Mouse (Mus musculus) midbrain, embryonic 12.5 days (tissue): Measurements from ENCODE around the gene Abca7. TPM values are rescaled to one million over a fixed set of nuclear protein-coding genes. Genes with fewer than 3 reads are reported as not detected.

ENCODE experiments used
- ATAC-seq: fragments of 200-750 bp; cut with Nextera tagmentation; 2 replicates; pipeline ENCODE4 v1.8.0; 2017; ENCODE audit warnings: low read depth, moderate TSS enrichment, moderate library complexity; ENCODE audit not compliant: low FRiP score
- H3K27ac ChIP-seq: fragments of 300-500 bp; sonication (generic); replicated peaks from 2 replicates; pipeline ENCODE4 v1.5.1; 2016; ENCODE audit warnings: mild to moderate bottlenecking
- H3K27me3 ChIP-seq: fragments of 300-500 bp; sonication (generic); 2 replicates; pipeline ENCODE4 v1.6.1; 2016; ENCODE audit warnings: mild to moderate bottlenecking
- H3K36me3 ChIP-seq: fragments of 300-500 bp; sonication (generic); 2 replicates; pipeline ENCODE4 v1.6.1; 2016
- H3K4me1 ChIP-seq: fragments of 300-500 bp; sonication (generic); 2 replicates; pipeline ENCODE4 v1.6.1; 2016
- H3K4me2 ChIP-seq: fragments of 300-500 bp; sonication (generic); replicated peaks from 2 replicates; pipeline ENCODE4 v1.6.1; 2016; ENCODE audit warnings: mild to moderate bottlenecking, moderate library complexity
- H3K4me3 ChIP-seq: fragments of 300-500 bp; sonication (generic); 2 replicates; pipeline ENCODE4 v1.5.1; 2016; ENCODE audit warnings: mild to moderate bottlenecking
- H3K9ac ChIP-seq: fragments of 300-500 bp; sonication (generic); replicated peaks from 2 replicates; pipeline ENCODE4 v1.6.1; 2016; ENCODE audit warnings: mild to moderate bottlenecking, moderate library complexity
- H3K9me3 ChIP-seq: fragments of 300-500 bp; sonication (generic); 2 replicates; pipeline ENCODE4 v1.6.1; 2016; ENCODE audit warnings: mild to moderate bottlenecking
- WGBS: fragments of 180-500 bp; shearing (Covaris S2); methylation state at CpG from one replicate; pipeline ENCODE4 v1.1.7; 2016; 5-methylcytosine and 5-hydroxymethylcytosine counted together
- polyA plus RNA-seq: library from polyadenylated mRNA; unstranded; fragments of >200 nt; fragmentation: Nextera tagmentation; extraction: Ambion mirVana; gene quantifications from 2 replicates; pipeline ENCODE4 v1.2.1, GENCODE M21; 2016

Abca7 gene
- polyA plus RNA-seq, 1 experiment from 2014 or later: 7.6 TPM

DNA sequence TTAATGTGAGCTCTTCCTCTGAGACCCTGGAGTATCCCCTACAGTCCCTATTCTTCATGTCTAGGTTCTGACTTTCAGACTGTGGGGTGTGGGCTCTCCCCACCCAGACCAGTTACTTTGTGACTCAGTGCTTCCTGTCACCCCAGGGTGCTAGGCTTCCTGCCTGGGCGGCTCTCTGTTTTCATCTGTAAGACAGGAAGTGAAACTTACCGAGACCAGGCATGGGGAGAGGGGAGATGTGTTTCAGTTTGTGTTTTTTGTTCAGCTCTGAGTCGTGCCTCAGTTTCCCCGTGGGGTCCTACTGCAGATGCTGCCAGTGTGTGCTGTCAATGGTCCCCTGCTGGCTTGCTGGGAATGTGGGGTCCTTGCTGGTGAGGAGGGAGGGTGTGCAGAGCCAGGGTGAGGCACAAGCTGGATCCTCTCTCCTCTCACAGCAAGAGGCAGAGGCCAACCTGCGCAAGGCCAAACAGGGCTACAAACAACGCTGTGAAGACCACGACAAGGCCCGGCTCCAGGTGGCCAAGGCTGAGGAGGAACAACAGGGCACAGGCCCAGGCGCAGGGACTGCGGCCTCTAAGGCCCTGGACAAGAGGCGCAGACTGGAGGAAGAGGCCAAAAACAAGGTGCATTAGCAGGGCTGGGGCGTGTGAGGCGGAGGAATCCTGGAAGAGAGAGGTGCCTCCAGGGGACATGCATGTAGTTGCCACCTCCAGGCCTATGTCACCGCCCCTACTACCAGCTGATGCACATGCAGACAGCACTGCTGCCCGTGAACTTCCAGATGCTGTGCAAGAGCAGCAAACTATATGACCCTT is 28.1 kb downstream of the Abca7 start:
- Histone ChIP-seq H3K4me2 (no peak overlapping the region), H3K27me3 (peaks cover 17% of the 10 kb centered on the region), H3K9me3 (no peaks in the 10 kb centered on the region), H3K4me3 (no peak overlapping the region), H3K36me3 (no peaks in the 10 kb centered on the region), H3K27ac (no peak overlapping the region), H3K4me1 (peaks cover 7% of the 10 kb centered on the region), H3K9ac (no peak overlapping the region)
- WGBS: 78% methylated on average over 15 of the region's 15 CpGs
- no peak for ATAC-seq

GRCm38 (mm10) chr10:80025044-80025347 is 28.7 kb downstream of the Abca7 start:
- WGBS: 56% methylated on average over 4 of the region's 4 CpGs
- H3K27ac ChIP-seq: no peak overlapping the region
- peaks cover 13% of the 10 kb centered on the region for H3K27me3 ChIP-seq
- H3K9ac ChIP-seq: no peak overlapping the region
- 0 out of 2 replicates have a peak, but pooled peaks cover 1% of the 10 kb centered on the region for H3K4me1 ChIP-seq
- no peak overlapping the region for H3K4me2 ChIP-seq
- H3K4me3 ChIP-seq: no peak overlapping the region
- no peaks in the 10 kb centered on the region for H3K36me3 ChIP-seq
- H3K9me3 ChIP-seq: no peaks in the 10 kb centered on the region
- no peak for ATAC-seq

DNA sequence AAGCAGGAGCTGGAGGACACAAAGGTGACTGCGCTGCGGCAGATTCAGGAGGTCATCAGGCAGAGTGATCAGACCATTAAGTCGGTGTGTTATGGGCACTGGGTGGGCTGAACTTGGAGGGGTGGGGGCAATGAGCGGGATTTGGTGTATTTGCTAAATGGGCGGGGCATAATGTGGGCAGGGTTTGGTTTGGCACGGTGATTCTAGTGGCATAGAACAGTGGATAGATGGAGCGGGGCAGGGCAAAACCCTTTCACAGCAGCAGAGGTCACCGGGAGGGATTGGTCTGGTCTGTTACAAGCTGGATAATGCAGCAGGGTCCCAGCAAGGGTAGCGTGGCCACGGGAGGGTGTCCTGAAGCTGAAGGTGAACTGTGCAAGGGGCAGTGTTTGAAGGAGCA is 29.2 kb downstream of the Abca7 start:
- ATAC-seq: no peak
- no peak overlapping the region for H3K4me3 ChIP-seq
- 80% methylated on average over 10 of the region's 10 CpGs for WGBS
- peaks cover 8% of the 10 kb centered on the region for H3K27me3 ChIP-seq
- H3K36me3 ChIP-seq: no peaks in the 10 kb centered on the region
- H3K4me1 ChIP-seq: no peaks in the 10 kb centered on the region
- no peak overlapping the region for H3K4me2 ChIP-seq
- no peaks in the 10 kb centered on the region for H3K9me3 ChIP-seq
- H3K9ac ChIP-seq: no peak overlapping the region
- no peak overlapping the region for H3K27ac ChIP-seq

DNA sequence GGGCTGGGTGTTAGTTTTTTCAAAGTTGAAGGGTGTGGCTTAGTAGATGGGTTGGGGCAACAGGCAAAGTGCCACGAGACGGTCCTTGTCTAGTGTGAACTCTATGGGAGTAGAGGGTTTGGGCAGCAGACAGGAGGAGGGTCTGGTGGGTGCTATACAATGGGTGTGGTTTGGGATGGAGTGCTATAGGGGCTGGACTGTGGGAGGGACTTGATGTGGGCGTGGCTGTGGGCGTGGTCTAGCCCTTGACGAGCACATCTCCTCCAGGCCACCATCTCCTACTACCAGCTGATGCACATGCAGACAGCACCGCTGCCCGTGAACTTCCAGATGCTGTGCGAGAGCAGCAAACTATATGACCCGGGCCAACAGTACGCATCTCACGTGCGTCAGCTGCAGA is 29.6 kb downstream of the Abca7 start:
- ATAC-seq: no peak
- no peak overlapping the region for H3K9ac ChIP-seq
- WGBS: 65% methylated on average over 12 of the region's 12 CpGs
- H3K36me3 ChIP-seq: no peaks in the 10 kb centered on the region
- 0 out of 2 replicates have a peak, but pooled peaks cover 4% of the 10 kb centered on the region for H3K27me3 ChIP-seq
- H3K27ac ChIP-seq: no peak overlapping the region
- no peaks in the 10 kb centered on the region for H3K9me3 ChIP-seq
- H3K4me1 ChIP-seq: no peaks in the 10 kb centered on the region
- H3K4me3 ChIP-seq: no peak overlapping the region
- H3K4me2 ChIP-seq: no peak overlapping the region

DNA sequence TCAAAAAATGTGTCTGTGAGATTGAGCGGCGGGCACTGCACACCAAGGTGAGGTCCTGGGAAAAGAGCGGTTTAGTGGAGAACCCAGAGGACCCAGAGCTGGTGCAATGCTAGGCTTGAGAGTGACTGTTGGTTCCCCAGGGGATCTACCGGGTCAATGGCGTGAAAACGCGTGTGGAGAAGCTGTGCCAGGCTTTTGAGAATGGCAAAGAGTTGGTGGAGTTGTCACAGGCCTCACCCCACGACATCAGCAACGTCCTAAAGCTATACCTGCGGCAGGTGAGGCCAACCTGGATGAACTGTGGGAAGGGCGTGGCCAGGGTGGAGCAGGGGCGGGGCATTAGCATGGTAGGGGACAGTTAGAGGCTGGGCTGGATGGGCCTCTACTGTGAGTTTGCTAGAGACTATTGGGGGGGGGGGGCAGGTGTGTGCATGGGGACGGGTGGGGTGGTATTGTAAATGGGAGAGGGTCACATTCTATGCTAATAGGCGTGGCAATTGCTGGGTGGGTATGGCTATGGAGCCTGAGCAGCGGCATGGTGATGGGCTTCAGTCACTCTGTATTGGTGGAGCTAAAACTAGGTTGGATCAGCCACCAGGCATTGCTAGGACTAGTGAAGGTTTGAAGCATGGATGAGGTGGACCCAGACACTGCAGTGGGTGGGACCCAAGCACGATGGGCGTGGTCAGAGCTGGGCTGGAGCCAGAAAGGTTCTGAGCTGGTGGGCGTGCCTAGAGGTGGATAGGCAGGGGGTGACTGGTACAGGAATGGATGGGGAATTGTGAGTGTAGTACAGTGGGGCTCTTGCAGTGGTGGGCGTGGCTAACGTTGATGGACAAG is 31.6 kb downstream of the Abca7 start:
- no peaks in the 10 kb centered on the region for H3K27me3 ChIP-seq
- H3K9me3 ChIP-seq: no peaks in the 10 kb centered on the region
- no peak for ATAC-seq
- WGBS: 75% methylated on average over 20 of the region's 20 CpGs
- H3K4me2 ChIP-seq: no peak overlapping the region
- no peak overlapping the region for H3K9ac ChIP-seq
- H3K4me3 ChIP-seq: no peak overlapping the region
- H3K4me1 ChIP-seq: no peaks in the 10 kb centered on the region
- H3K36me3 ChIP-seq: no peaks in the 10 kb centered on the region
- H3K27ac ChIP-seq: no peak overlapping the region

- no peak overlapping the region for H3K4me3 ChIP-seq
- no peak overlapping the region for H3K27ac ChIP-seq
- no peaks in the 10 kb centered on the region for H3K4me1 ChIP-seq
- ATAC-seq: no peak
- WGBS: 95% methylated on average over 13 of the region's 13 CpGs
- H3K27me3 ChIP-seq: no peaks in the 10 kb centered on the region
- no peaks in the 10 kb centered on the region for H3K36me3 ChIP-seq
- H3K9ac ChIP-seq: no peak overlapping the region
- no peaks in the 10 kb centered on the region for H3K9me3 ChIP-seq
- no peak overlapping the region for H3K4me2 ChIP-seq
Observed at GRCm38 (mm10) chr10:80028521-80028846, 32.2 kb downstream of the Abca7 start.

DNA sequence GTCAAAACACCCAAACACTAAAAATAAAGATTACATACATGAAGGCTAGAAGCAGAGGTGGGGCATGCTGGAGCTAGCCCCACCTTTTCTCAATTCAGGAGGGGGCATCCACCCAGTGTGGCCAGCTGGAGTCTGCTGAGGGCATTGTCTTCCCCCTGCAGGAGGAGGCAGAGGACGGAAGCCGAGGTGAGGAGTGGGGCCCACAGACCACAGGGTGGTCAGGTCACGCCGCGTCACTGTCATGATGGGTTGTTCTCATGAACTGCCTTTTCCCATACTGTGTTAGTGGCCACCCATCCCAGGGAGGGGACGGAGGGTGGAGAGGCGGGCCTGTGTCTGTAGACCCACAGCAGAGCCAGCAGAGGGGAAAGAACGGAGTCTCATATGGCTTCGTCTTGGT is 33.9 kb downstream of the Abca7 start:
- no peaks in the 10 kb centered on the region for H3K9me3 ChIP-seq
- no peak overlapping the region for H3K4me2 ChIP-seq
- H3K9ac ChIP-seq: no peak overlapping the region
- no peaks in the 10 kb centered on the region for H3K4me1 ChIP-seq
- WGBS: 90% methylated on average over 9 of the region's 9 CpGs
- no peaks in the 10 kb centered on the region for H3K27me3 ChIP-seq
- no peak overlapping the region for H3K27ac ChIP-seq
- H3K36me3 ChIP-seq: peaks cover 9% of the 10 kb centered on the region
- ATAC-seq: no peak
- H3K4me3 ChIP-seq: no peak overlapping the region

- Histone ChIP-seq H3K27me3 (no peaks in the 10 kb centered on the region), H3K9me3 (no peaks in the 10 kb centered on the region), H3K4me3 (no peak overlapping the region), H3K4me2 (no peak overlapping the region), H3K36me3 (peaks cover 14% of the 10 kb centered on the region), H3K9ac (no peak overlapping the region), H3K4me1 (no peaks in the 10 kb centered on the region), H3K27ac (no peak overlapping the region)
- ATAC-seq: no peak
- 88% methylated on average over 17 of the region's 17 CpGs for WGBS
Observed at GRCm38 (mm10) chr10:80030736-80031135, 34.4 kb downstream of the Abca7 start.

- 63% methylated on average over 5 of the region's 5 CpGs for WGBS
- H3K4me1 ChIP-seq: peaks cover 2% of the 10 kb centered on the region
- ATAC-seq: no peak
- H3K36me3 ChIP-seq: peaks cover 35% of the 10 kb centered on the region
- H3K4me3 ChIP-seq: no peak overlapping the region
- H3K27ac ChIP-seq: no peak overlapping the region; the same call in 1 of the 2 replicates
- H3K4me2 ChIP-seq: no peak overlapping the region
- H3K9ac ChIP-seq: no peak overlapping the region; the same call in 1 of the 2 replicates
- no peaks in the 10 kb centered on the region for H3K27me3 ChIP-seq
- H3K9me3 ChIP-seq: no peaks in the 10 kb centered on the region
Observed at GRCm38 (mm10) chr10:80032799-80033480, 36.6 kb downstream of the Abca7 start.

DNA sequence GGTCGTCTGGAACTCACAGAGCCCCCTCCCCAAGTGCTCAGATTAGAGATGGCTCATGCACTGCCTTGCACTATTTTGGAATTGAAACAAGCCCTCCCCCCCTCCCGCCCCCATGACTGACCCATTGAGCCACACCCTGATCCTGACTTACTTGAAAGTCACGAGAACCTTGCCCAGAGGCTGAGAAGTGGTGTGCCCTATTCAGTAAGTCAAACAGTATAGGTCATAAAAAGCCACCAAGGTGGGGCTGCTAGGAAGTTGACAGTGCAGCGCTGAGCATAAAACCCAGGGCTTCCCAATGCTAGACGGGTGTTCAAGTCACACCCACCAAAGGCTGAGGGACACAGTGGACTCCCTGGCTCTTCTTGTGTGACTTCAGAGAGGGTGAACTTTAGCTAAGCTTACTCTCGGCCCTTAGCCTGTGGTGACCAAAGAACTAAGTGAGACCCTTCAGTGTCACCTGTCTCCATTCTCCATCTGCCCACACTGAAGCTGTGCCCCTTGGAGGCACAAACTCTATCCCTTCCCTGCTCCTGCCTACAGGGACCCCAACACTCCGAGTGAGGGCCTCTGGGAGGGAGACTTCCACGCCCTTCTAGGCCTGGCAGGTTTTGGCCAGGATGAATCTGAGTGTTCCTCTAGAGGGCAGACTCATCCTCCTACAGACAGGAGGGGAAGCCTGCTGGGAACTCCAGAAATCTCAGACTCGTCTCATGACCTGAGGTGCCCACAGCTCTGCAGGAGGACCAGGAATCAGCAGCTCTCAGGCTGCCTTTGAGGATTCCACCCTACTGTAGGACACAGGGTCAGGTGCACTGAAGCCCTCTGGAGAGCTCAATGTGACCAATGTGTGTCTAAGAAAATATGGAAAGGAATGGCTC is 37.5 kb downstream of the Abca7 start:
- 54% methylated on average over 9 of the region's 9 CpGs for WGBS
- Histone ChIP-seq H3K4me2 (no peak overlapping the region), H3K36me3 (peaks cover 40% of the 10 kb centered on the region), H3K9ac (no peak overlapping the region), H3K27me3 (no peaks in the 10 kb centered on the region), H3K4me1 (peaks cover 10% of the 10 kb centered on the region), H3K9me3 (no peaks in the 10 kb centered on the region), H3K27ac (no peak overlapping the region), H3K4me3 (no peak overlapping the region)
- ATAC-seq: no peak

DNA sequence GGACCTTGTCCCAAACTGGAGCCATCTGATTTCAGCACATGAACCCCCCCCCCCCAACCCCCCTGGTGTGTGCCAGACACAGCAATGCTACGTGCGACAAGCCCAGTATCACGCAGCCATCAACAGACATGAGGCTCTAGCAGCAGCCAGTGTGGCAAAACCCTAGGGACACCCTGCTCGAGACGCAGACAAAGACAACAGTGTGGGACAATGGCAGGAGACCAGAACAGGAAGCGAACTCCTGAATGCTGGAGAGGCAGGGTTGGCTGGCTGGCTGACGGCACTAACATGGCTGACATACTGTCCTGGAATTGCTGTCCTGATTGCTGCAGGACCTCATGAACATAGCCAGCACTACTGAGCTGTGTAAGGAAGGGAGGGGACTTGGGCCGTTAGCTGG is 38.9 kb downstream of the Abca7 start:
- H3K27me3 ChIP-seq: no peaks in the 10 kb centered on the region
- H3K9me3 ChIP-seq: no peaks in the 10 kb centered on the region
- no peak for ATAC-seq
- H3K4me1 ChIP-seq: peaks cover 13% of the 10 kb centered on the region
- peaks cover 40% of the 10 kb centered on the region for H3K36me3 ChIP-seq
- H3K4me2 ChIP-seq: no peak overlapping the region
- no peak overlapping the region for H3K27ac ChIP-seq
- H3K9ac ChIP-seq: no peak overlapping the region
- no peak overlapping the region for H3K4me3 ChIP-seq
- WGBS: 88% methylated on average over 8 of the region's 8 CpGs
